Mouse (Mus musculus) ES-E14 (cell line): Measurements from ENCODE around the gene Klf4.

Source experiments
- CHD2 ChIP-seq: IDR thresholded peaks from 2 replicates; pipeline ENCODE4 v1.6.1; 2014; ENCODE audit warnings: mild to moderate bottlenecking, low read depth, low read length, inconsistent platforms
- HCFC1 ChIP-seq: IDR thresholded peaks from 2 replicates; pipeline ENCODE4 v1.6.1; 2012; ENCODE audit warnings: low read length, inconsistent platforms, borderline replicate concordance; ENCODE audit not compliant: insufficient read depth
- MAFK ChIP-seq: IDR thresholded peaks from 2 replicates; pipeline ENCODE4 v1.6.1; 2014; ENCODE audit warnings: mild to moderate bottlenecking, low read depth, low read length, inconsistent platforms; ENCODE audit not compliant: insufficient read depth
- ZC3H11A ChIP-seq: IDR thresholded peaks from 2 replicates; pipeline ENCODE4 v1.6.1; 2012; ENCODE audit warnings: low read depth, mild to moderate bottlenecking, inconsistent platforms, low read length, borderline replicate concordance
- ZNF384 ChIP-seq: IDR thresholded peaks from 2 replicates; pipeline ENCODE4 v1.6.1; 2012; ENCODE audit warnings: low read depth, low read length, inconsistent platforms

GRCm38 (mm10) chr4:55535012-55535411 lies 2.7 kb upstream of the Klf4 start:
- TF ChIP-seq ZNF384 (no peak), ZC3H11A (no peak), CHD2 (no peak), MAFK (no peak), HCFC1 (no peak)
